Mouse (Mus musculus) ovary, adult 18-20 months (tissue): ENCODE data around the gene Vmn1r25.
"Not testable (repeated sequence)": the region's sequence is repeated elsewhere in the genome, so short reads cannot be mapped to it uniquely, and the experiment has no call there.

Experiments used
- DNase-seq: peaks from one replicate; pipeline ENCODE4 v3.0.0; 2022; ENCODE audit warnings: low spot score, mixed read lengths

Gene Vmn1r25

DNA sequence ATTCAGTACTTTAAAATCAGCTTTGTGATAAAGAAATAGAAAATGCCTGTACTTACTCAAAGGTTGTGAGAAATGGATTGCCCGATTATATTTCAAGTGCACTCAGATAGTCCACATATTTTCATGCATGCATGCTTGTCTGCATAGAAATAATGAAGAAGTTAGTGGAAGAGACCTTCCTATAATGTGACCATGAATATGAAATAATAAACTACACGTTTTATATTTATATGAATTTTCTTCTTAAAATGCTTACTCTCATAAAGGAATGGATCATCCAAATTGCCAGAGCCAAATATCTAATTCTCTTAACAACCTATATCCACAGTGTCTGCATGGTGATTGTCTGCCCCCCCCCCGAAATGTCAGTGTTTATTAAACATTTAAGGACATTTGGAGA is at the start of gene Vmn1r25:
Gene Vmn1r25, minus strand, starts transcription at position 101 of the 400 bp plus-strand sequence.
- DNase-seq: no peak

DNA sequence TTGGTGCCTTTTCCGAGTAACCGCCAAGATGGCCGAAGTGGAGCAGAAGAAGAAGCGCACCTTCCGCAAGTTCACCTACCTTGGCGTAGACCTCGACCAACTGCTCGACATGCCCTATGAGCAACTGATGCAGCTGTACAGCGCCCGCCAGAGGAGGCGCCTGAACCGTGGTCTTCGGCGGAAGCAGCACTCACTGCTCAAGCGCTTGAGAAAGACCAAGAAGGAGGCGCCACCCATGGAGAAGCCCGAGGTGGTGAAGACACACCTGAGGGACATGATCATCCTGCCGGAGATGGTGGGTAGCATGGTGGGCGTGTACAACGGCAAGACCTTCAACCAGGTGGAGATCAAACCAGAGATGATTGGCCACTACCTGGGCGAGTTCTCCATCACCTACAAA is 36.9 kb upstream of the Vmn1r25 start:
- not testable (repeated sequence) for DNase-seq

DNA sequence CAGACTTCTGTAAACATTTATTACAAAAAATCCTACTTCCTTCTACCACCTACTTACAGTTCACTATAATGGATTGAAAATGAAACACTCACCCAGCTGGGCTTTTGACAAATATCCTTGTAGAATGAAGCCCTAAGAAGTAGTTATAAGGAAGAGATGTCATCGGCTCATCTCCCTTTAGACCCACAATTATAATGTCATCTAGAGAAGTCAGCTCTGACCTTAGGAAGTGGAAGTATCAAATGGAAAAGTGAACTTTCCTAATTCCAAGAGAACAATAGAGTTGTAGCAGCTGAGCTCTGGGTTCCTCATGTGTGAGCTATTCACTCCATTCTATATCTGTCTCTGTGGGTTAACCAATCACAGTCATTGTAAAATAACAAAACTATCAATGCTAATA is 34.4 kb upstream of the Vmn1r25 start, which contains the start of gene Vmn1r26:
Gene Vmn1r26, minus strand, starts transcription at position 101 of the 400 bp plus-strand sequence.
- no peak for DNase-seq

DNA sequence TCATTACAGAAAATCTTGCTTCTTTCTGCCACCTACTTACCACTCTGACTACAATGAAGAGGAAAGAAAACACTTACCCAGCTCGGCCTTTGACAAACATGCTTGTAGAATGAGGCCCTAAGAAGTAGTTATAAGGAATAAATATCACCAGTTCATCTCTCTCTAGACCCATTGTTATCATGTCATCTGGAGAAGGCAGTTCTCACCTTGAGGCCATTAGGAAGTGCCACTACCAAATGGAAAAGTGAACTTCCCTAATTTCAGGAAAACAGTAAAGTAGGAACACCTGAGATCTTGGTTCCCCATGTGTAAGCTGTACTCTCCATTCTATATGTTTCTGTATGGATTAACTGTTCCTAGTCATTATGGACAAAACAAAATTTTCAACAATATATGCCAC is 19.2 kb downstream of the Vmn1r25 start, which contains the start of gene Vmn1r24:
Gene Vmn1r24, minus strand, starts transcription at position 101 of the 400 bp plus-strand sequence.
- DNase-seq: not testable (repeated sequence)
